ENCODE assay signal across 8 mouse cellular contexts in genomic region chr9:13246815-13247638, GRCm38 (mm10). TPM values are rescaled to one million over a fixed set of nuclear protein-coding genes. Genes with fewer than 3 reads are reported as not detected.
A peak's percentile ranks its signal among the peaks of the same experiment; 100 is the strongest.
DNase-seq lines count a peak whose midpoint lies in the region; ATAC-seq lines count a peak whose summit lies in the region.

Gene Ccdc82, plus strand, starts transcription at chr9:13246955.

- H3K27me3 ChIP-seq in forebrain, embryonic 10.5 days (ENCODE audit: poor library complexity, severe bottlenecking): no peaks in the 10 kb centered on the region
- no peaks in the 10 kb centered on the region for H3K27me3 ChIP-seq in heart, embryonic 15.5 days
- no peaks in the 10 kb centered on the region for H3K27me3 ChIP-seq in liver, embryonic 15.5 days
- H3K27me3 ChIP-seq in neural tube, embryonic 12.5 days (replicated peaks): no peaks in the 10 kb centered on the region

- peaks cover 26% of the 10 kb centered on the region for H3K4me1 ChIP-seq in forebrain, embryonic 10.5 days
- H3K4me1 ChIP-seq in heart, embryonic 15.5 days (replicated peaks): peaks cover 17% of the 10 kb centered on the region
- peaks cover 33% of the 10 kb centered on the region for H3K4me1 ChIP-seq in liver, embryonic 15.5 days (replicated peaks)
- H3K4me1 ChIP-seq in neural tube, embryonic 12.5 days: peaks cover 15% of the 10 kb centered on the region

- peak within 1 kb of the TSS; percentile 64 for H3K4me3 ChIP-seq in forebrain, embryonic 10.5 days
- H3K4me3 ChIP-seq in heart, embryonic 15.5 days: peak within 1 kb of the TSS; percentile 64
- H3K4me3 ChIP-seq in liver, embryonic 15.5 days (replicated peaks): peak within 1 kb of the TSS; percentile 81
- H3K4me3 ChIP-seq in neural tube, embryonic 12.5 days: peak within 1 kb of the TSS; percentile 52

- peak; percentile 84 for DNase-seq in c-Kit-negative CD71-positive TER-119-positive erythroid progenitor cells, embryonic 14.5 days (ENCODE audit: low read depth, low spot score)
- peak; percentile 97 for DNase-seq in forebrain, embryonic 10.5 days (ENCODE audit: extremely low spot score, low spot score)
- peak; percentile 94 to 98 for DNase-seq in kidney, postnatal 36 days
- peak; percentile 64 for DNase-seq in telencephalon, adult 2 months (ENCODE audit: low read depth, low spot score)

- H3K4me2 ChIP-seq in heart, embryonic 15.5 days: peak within 1 kb of the TSS; percentile 81
- peak within 1 kb of the TSS; percentile 82 for H3K4me2 ChIP-seq in liver, embryonic 15.5 days
- H3K4me2 ChIP-seq in neural tube, embryonic 12.5 days (replicated peaks): peak within 1 kb of the TSS; percentile 84

- WGBS in forebrain, embryonic 10.5 days: 5% methylated on average over 29 of the region's 39 CpGs
- WGBS in heart, embryonic 15.5 days: under 1% methylated on average over 33 of the region's 39 CpGs
- WGBS in liver, embryonic 15.5 days (ENCODE audit: insufficient replicate concordance): under 1% methylated on average over 36 of the region's 39 CpGs
- WGBS in neural tube, embryonic 12.5 days: 3% methylated on average over 32 of the region's 39 CpGs

- peaks cover 4% of the 10 kb centered on the region; the same call in 1 of the 2 replicates for H3K9me3 ChIP-seq in forebrain, embryonic 10.5 days
- no peaks in the 10 kb centered on the region for H3K9me3 ChIP-seq in heart, embryonic 15.5 days (replicated peaks)
- no peaks in the 10 kb centered on the region for H3K9me3 ChIP-seq in liver, embryonic 15.5 days (replicated peaks)
- H3K9me3 ChIP-seq in neural tube, embryonic 12.5 days: no peaks in the 10 kb centered on the region

- peaks cover 6% of the 10 kb centered on the region for H3K36me3 ChIP-seq in forebrain, embryonic 10.5 days (replicated peaks)
- no peaks in the 10 kb centered on the region for H3K36me3 ChIP-seq in heart, embryonic 15.5 days
- peaks cover 1% of the 10 kb centered on the region for H3K36me3 ChIP-seq in liver, embryonic 15.5 days (replicated peaks)
- H3K36me3 ChIP-seq in neural tube, embryonic 12.5 days: no peaks in the 10 kb centered on the region

- peak; percentile 86 for ATAC-seq in CD4-positive, CD25-positive, alpha-beta regulatory T cell, adult 4 months
- ATAC-seq in heart, embryonic 15.5 days (replicated peaks; ENCODE audit: insufficient number of reproducible peaks, insufficient read depth, low FRiP score, low read depth): peak; percentile 99
- ATAC-seq in liver, embryonic 15.5 days (ENCODE audit: insufficient read depth): peak; percentile 98
- ATAC-seq in neural tube, embryonic 12.5 days (ENCODE audit: low FRiP score, low read depth): peak; percentile 98

- peak within 1 kb of the TSS; percentile 91 for H3K27ac ChIP-seq in forebrain, embryonic 10.5 days
- H3K27ac ChIP-seq in heart, embryonic 15.5 days: peak within 1 kb of the TSS; percentile 87
- peak within 1 kb of the TSS; percentile 89 for H3K27ac ChIP-seq in liver, embryonic 15.5 days (replicated peaks)
- peak within 1 kb of the TSS; percentile 57 for H3K27ac ChIP-seq in neural tube, embryonic 12.5 days

- H3K9ac ChIP-seq in heart, embryonic 15.5 days: peak within 1 kb of the TSS; percentile 52
- peak within 1 kb of the TSS; percentile 78 for H3K9ac ChIP-seq in liver, embryonic 15.5 days
- H3K9ac ChIP-seq in neural tube, embryonic 12.5 days: peak within 1 kb of the TSS; percentile 65

RNA-seq across cellular contexts. Expression of gene Ccdc82, which starts in this region (rescaled TPM):
- 10 to 100 TPM; 45.9 to 48.7 TPM for polyA plus RNA-seq in CD4-positive, CD25-positive, alpha-beta regulatory T cell, adult 4 months (2017; shearing (Covaris generic))
- polyA plus RNA-seq in forebrain, embryonic 10.5 days (2016; fragmentation: Nextera tagmentation; extraction: Ambion mirVana): 7.7 and 8.0 TPM in 2 replicates
- 7.4 and 7.6 TPM in 2 replicates for polyA plus RNA-seq in heart, embryonic 15.5 days (2015; fragmentation: Nextera tagmentation; extraction: Ambion mirVana)
- 8.4 and 8.7 TPM in 2 replicates for polyA plus RNA-seq in liver, embryonic 15.5 days (2015; fragmentation: Nextera tagmentation; extraction: Ambion mirVana)
- polyA plus RNA-seq in neural tube, embryonic 12.5 days (2016; fragmentation: Nextera tagmentation; extraction: Ambion mirVana): 13.4 and 14.4 TPM in 2 replicates

Comparison
In these comparisons a context has a peak if more than half of its experiments do, and no peak if none do; other contexts are left out.
1. Peak in every context shown above with its lines: DNase-seq, ATAC-seq, H3K4me3 ChIP-seq and H3K27ac ChIP-seq.